Mouse (Mus musculus) G1E (cell line): Measurements from ENCODE around the gene Plcl2.

Experiments used
- CTCF ChIP-seq: IDR thresholded peaks from 2 replicates; pipeline ENCODE4 v1.5.1; 2012; ENCODE audit warnings: low read depth, low read length, inconsistent platforms, mixed read lengths
- GATA1 ChIP-seq: IDR thresholded peaks from 2 replicates; pipeline ENCODE4 v1.6.1; 2012; ENCODE audit warnings: borderline replicate concordance, low read length, inconsistent platforms, mixed read lengths
- GATA2 ChIP-seq: IDR thresholded peaks from 2 replicates; pipeline ENCODE4 v1.6.1; 2012; ENCODE audit warnings: low read depth, low read length, inconsistent platforms, borderline replicate concordance
- POLR2AphosphoS5 ChIP-seq: IDR thresholded peaks from 2 replicates; pipeline ENCODE4 v1.6.1; 2012; ENCODE audit warnings: low read depth, low read length, inconsistent platforms; ENCODE audit not compliant: insufficient replicate concordance
- TAL1 ChIP-seq: conservative IDR thresholded peaks from 2 replicates; pipeline ENCODE4 v1.6.1; 2012; ENCODE audit warnings: low read depth, low read length, inconsistent platforms, mixed read lengths

- no peak for TF ChIP-seq CTCF
- TF ChIP-seq GATA1, result no peak
- TF ChIP-seq TAL1, result no peak
- TF ChIP-seq GATA2, result no peak
- no peak for TF ChIP-seq POLR2AphosphoS5
These were observed 17.7 kb upstream of the Plcl2 start for GRCm38 (mm10) chr17:50491496-50491895.
